Mouse (Mus musculus) liver, postnatal 0 days (tissue): ENCODE results near the gene Atp8a1.

Experiments used
- CTCF ChIP-seq: sonication (generic); IDR thresholded peaks from 2 replicates; pipeline ENCODE4 v1.5.1; 2016; ENCODE audit warnings: antibody characterized with exemption, low read depth
- EP300 ChIP-seq: IDR thresholded peaks from 2 replicates; pipeline ENCODE4 v1.6.1; 2016; ENCODE audit warnings: antibody characterized with exemption, low read depth, mild to moderate bottlenecking

DNA sequence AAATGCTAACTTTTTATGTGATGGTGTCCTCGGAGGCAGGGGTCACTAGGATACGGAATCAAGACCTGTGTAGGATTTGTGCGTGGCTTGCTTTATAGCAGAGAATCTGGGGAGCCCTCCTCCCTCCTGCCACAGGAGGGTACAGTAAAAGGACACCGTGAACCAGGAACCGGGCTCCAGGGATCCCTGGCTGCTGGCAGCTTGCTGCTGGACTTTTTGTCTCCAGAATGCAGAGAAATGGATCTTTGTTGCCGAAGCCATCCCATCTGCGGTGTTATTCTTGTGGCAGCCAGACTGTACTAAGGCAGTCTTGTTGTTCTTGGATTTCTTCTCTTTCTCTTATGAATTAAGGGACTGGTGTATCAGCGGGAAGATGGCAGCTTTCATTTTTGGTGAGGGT, 159.2 kb downstream of the Atp8a1 start:
- TF ChIP-seq CTCF (no peak), EP300 (no peak)
